Mouse (Mus musculus): ENCODE measurements around the gene Cirbp.

Gene Cirbp

GRCm38 (mm10) chr10:80134421-80134820 is 31.4 kb upstream of the Cirbp start:
- no peaks in the 10 kb centered on the region for H3K27me3 ChIP-seq (ENCODE audit: control insufficient read depth, insufficient read depth, low read length, poor library complexity, severe bottlenecking)
- no peak for DNase-seq (ENCODE audit: low read depth, low spot score)
- peaks cover 4% of the 10 kb centered on the region for H3K36me3 ChIP-seq (ENCODE audit: control insufficient read depth, insufficient read depth, low read length, poor library complexity, severe bottlenecking)

- DNase-seq (ENCODE audit: low read depth, low spot score) = no peak
- Histone ChIP-seq H3K36me3 (ENCODE audit: control insufficient read depth, insufficient read depth, low read length, poor library complexity, severe bottlenecking) (peaks cover 1% of the 10 kb centered on the region; the same call in 1 of the 2 replicates), H3K27me3 (ENCODE audit: control insufficient read depth, insufficient read depth, low read length, poor library complexity, severe bottlenecking) (no peaks in the 10 kb centered on the region)
Observed at GRCm38 (mm10) chr10:80135161-80135560, 30.6 kb upstream of the Cirbp start.

GRCm38 (mm10) chr10:80135641-80136040 is 30.1 kb upstream of the Cirbp start:
- Histone ChIP-seq H3K27me3 (ENCODE audit: control insufficient read depth, insufficient read depth, low read length, poor library complexity, severe bottlenecking) (no peaks in the 10 kb centered on the region), H3K36me3 (ENCODE audit: control insufficient read depth, insufficient read depth, low read length, poor library complexity, severe bottlenecking) (peaks cover 1% of the 10 kb centered on the region; the same call in 1 of the 2 replicates)
- no peak for DNase-seq (ENCODE audit: low read depth, low spot score)

GRCm38 (mm10) chr10:80136179-80136951 is 29.4 kb upstream of the Cirbp start:
- H3K36me3 ChIP-seq (ENCODE audit: control insufficient read depth, insufficient read depth, low read length, poor library complexity, severe bottlenecking) = peaks cover 1% of the 10 kb centered on the region; the same call in 1 of the 2 replicates
- no peak for DNase-seq (ENCODE audit: low read depth, low spot score)
- H3K27me3 ChIP-seq (ENCODE audit: control insufficient read depth, insufficient read depth, low read length, poor library complexity, severe bottlenecking) = no peaks in the 10 kb centered on the region

- Histone ChIP-seq H3K27me3 (ENCODE audit: control insufficient read depth, insufficient read depth, low read length, poor library complexity, severe bottlenecking) (no peaks in the 10 kb centered on the region), H3K36me3 (ENCODE audit: control insufficient read depth, insufficient read depth, low read length, poor library complexity, severe bottlenecking) (peaks cover 1% of the 10 kb centered on the region; the same call in 1 of the 2 replicates)
- peak; percentile 38 for DNase-seq (ENCODE audit: low read depth, low spot score)
Observed at GRCm38 (mm10) chr10:80136952-80137625, 28.7 kb upstream of the Cirbp start.

- Histone ChIP-seq H3K27me3 (ENCODE audit: control insufficient read depth, insufficient read depth, low read length, poor library complexity, severe bottlenecking) (no peaks in the 10 kb centered on the region), H3K36me3 (ENCODE audit: control insufficient read depth, insufficient read depth, low read length, poor library complexity, severe bottlenecking) (no peaks in the 10 kb centered on the region)
- DNase-seq (ENCODE audit: low read depth, low spot score) = peak; percentile 52
Observed at GRCm38 (mm10) chr10:80137626-80138552, 27.9 kb upstream of the Cirbp start.

GRCm38 (mm10) chr10:80138553-80139438 is 27.0 kb upstream of the Cirbp start, which contains the start of gene Atp5d:
Gene Atp5d, plus strand, starts transcription at chr10:80138632.
- Histone ChIP-seq H3K27me3 (ENCODE audit: control insufficient read depth, insufficient read depth, low read length, poor library complexity, severe bottlenecking) (no peaks in the 10 kb centered on the region), H3K36me3 (ENCODE audit: control insufficient read depth, insufficient read depth, low read length, poor library complexity, severe bottlenecking) (no peaks in the 10 kb centered on the region; the same call in 1 of the 2 replicates)
- peak; percentile 70 for DNase-seq (ENCODE audit: low read depth, low spot score)

- DNase-seq (ENCODE audit: low read depth, low spot score) = no peak
- no peaks in the 10 kb centered on the region; the same call in 1 of the 2 replicates for H3K36me3 ChIP-seq (ENCODE audit: control insufficient read depth, insufficient read depth, low read length, poor library complexity, severe bottlenecking)
- no peaks in the 10 kb centered on the region for H3K27me3 ChIP-seq (ENCODE audit: control insufficient read depth, insufficient read depth, low read length, poor library complexity, severe bottlenecking)
Observed at GRCm38 (mm10) chr10:80139439-80139775, 26.4 kb upstream of the Cirbp start.

GRCm38 (mm10) chr10:80139975-80140665 is 25.7 kb upstream of the Cirbp start:
- Histone ChIP-seq H3K27me3 (ENCODE audit: control insufficient read depth, insufficient read depth, low read length, poor library complexity, severe bottlenecking) (no peaks in the 10 kb centered on the region), H3K36me3 (ENCODE audit: control insufficient read depth, insufficient read depth, low read length, poor library complexity, severe bottlenecking) (peaks cover under 1% of the 10 kb centered on the region; the same call in 1 of the 2 replicates)
- no peak for DNase-seq (ENCODE audit: low read depth, low spot score)

GRCm38 (mm10) chr10:80140666-80141035 is 25.1 kb upstream of the Cirbp start, which contains the start of gene Cbarp:
Gene Cbarp, minus strand, starts transcription at chr10:80140835.
- DNase-seq (ENCODE audit: low read depth, low spot score) = no peak
- H3K36me3 ChIP-seq (ENCODE audit: control insufficient read depth, insufficient read depth, low read length, poor library complexity, severe bottlenecking) = peaks cover 3% of the 10 kb centered on the region
- H3K27me3 ChIP-seq (ENCODE audit: control insufficient read depth, insufficient read depth, low read length, poor library complexity, severe bottlenecking) = no peaks in the 10 kb centered on the region

- Histone ChIP-seq H3K36me3 (ENCODE audit: control insufficient read depth, insufficient read depth, low read length, poor library complexity, severe bottlenecking) (peaks cover 3% of the 10 kb centered on the region), H3K27me3 (ENCODE audit: control insufficient read depth, insufficient read depth, low read length, poor library complexity, severe bottlenecking) (no peaks in the 10 kb centered on the region)
- peak; percentile 99 for DNase-seq (ENCODE audit: low read depth, low spot score)
Observed at GRCm38 (mm10) chr10:80141243-80141642, 24.5 kb upstream of the Cirbp start.

- peak; percentile 97 for DNase-seq (ENCODE audit: low read depth, low spot score)
- peaks cover 3% of the 10 kb centered on the region for H3K36me3 ChIP-seq (ENCODE audit: control insufficient read depth, insufficient read depth, low read length, poor library complexity, severe bottlenecking)
- no peaks in the 10 kb centered on the region for H3K27me3 ChIP-seq (ENCODE audit: control insufficient read depth, insufficient read depth, low read length, poor library complexity, severe bottlenecking)
Observed at GRCm38 (mm10) chr10:80141786-80142529, 23.8 kb upstream of the Cirbp start.

- peaks cover 3% of the 10 kb centered on the region for H3K36me3 ChIP-seq (ENCODE audit: control insufficient read depth, insufficient read depth, low read length, poor library complexity, severe bottlenecking)
- DNase-seq (ENCODE audit: low read depth, low spot score) = peak; percentile 54
- H3K27me3 ChIP-seq (ENCODE audit: control insufficient read depth, insufficient read depth, low read length, poor library complexity, severe bottlenecking) = no peaks in the 10 kb centered on the region
Observed at GRCm38 (mm10) chr10:80142530-80142925, 23.3 kb upstream of the Cirbp start.
